Mouse (Mus musculus) liver, postnatal 0 days (tissue): ENCODE results near the gene Dynlt1b.
"Not testable (repeated sequence)": the region's sequence is repeated elsewhere in the genome, so short reads cannot be mapped to it uniquely, and the experiment has no call there.

Experiments
- CTCF ChIP-seq: sonication (generic); IDR thresholded peaks from 2 replicates; pipeline ENCODE4 v1.5.1; 2016; ENCODE audit warnings: antibody characterized with exemption, low read depth
- EP300 ChIP-seq: IDR thresholded peaks from 2 replicates; pipeline ENCODE4 v1.6.1; 2016; ENCODE audit warnings: antibody characterized with exemption, low read depth, mild to moderate bottlenecking

GRCm38 (mm10) chr17:6455883-6456282 lies 26.0 kb downstream of the Dynlt1b start:
- not testable (repeated sequence) for TF ChIP-seq CTCF, EP300
